Mouse (Mus musculus): ENCODE data around the gene Sec1. TPM values are rescaled to one million over a fixed set of nuclear protein-coding genes. Genes with fewer than 3 reads are reported as not detected.

Gene Sec1
- total RNA-seq, 2 experiments from 2014 or later, result 0.25 TPM; not detected in 1

- no peak for TF ChIP-seq CTCF (IDR thresholded peaks at IDR 0.05)
- Histone ChIP-seq H3K27ac (peak overlapping the region; percentile 93), H3K4me3 (peak overlapping the region; percentile 79)
- intact Hi-C loops (cut with DNase I), result no loop called here
- DNase-seq, result no peak
Observed at GRCm38 (mm10) chr7:45709036-45709435, 14.8 kb upstream of the Sec1 start.

GRCm38 (mm10) chr7:45708221-45708761, 14.1 kb upstream of the Sec1 start:
- TF ChIP-seq CTCF (IDR thresholded peaks at IDR 0.05), result no peak
- Histone ChIP-seq H3K27ac (peak overlapping the region; percentile 93), H3K4me3 (peak overlapping the region; percentile 79)
- peak; percentile 84 for DNase-seq
- intact Hi-C loops (cut with DNase I), result no loop called here

GRCm38 (mm10) chr7:45707375-45707967, 13.3 kb upstream of the Sec1 start:
- TF ChIP-seq CTCF (IDR thresholded peaks at IDR 0.05), result no peak
- intact Hi-C loops (cut with DNase I), result no loop called here
- H3K4me3 ChIP-seq, result peak overlapping the region; percentile 79
- peak; percentile 99 for DNase-seq
- H3K27ac ChIP-seq, result peak overlapping the region; percentile 93

- Histone ChIP-seq H3K27ac (peak overlapping the region; percentile 93), H3K4me3 (peak overlapping the region; percentile 79)
- intact Hi-C loops (cut with DNase I), result no loop called here
- peak; percentile 95 for DNase-seq
- no peak; the same call in 1 of the 2 replicates for TF ChIP-seq CTCF (IDR thresholded peaks at IDR 0.05)
Observed at GRCm38 (mm10) chr7:45706721-45707241, 12.6 kb upstream of the Sec1 start.

GRCm38 (mm10) chr7:45705873-45706281, 11.7 kb upstream of the Sec1 start:
- no peak for TF ChIP-seq CTCF (IDR thresholded peaks at IDR 0.05)
- DNase-seq, result peak; percentile 93
- intact Hi-C loops (cut with DNase I), result no loop called here
- peak overlapping the region; percentile 93 for H3K27ac ChIP-seq
- peak overlapping the region; percentile 79 for H3K4me3 ChIP-seq

- Histone ChIP-seq H3K27ac (peak overlapping the region; percentile 93), H3K4me3 (peak overlapping the region; percentile 79)
- intact Hi-C loops (cut with DNase I), result no loop called here
- peak; percentile 69 for DNase-seq
- no peak for TF ChIP-seq CTCF (IDR thresholded peaks at IDR 0.05)
Observed at GRCm38 (mm10) chr7:45705443-45705864, 11.3 kb upstream of the Sec1 start.

GRCm38 (mm10) chr7:45704730-45705442, 10.7 kb upstream of the Sec1 start, which contains the start of gene Dbp:
Gene Dbp (plus strand): TSS chr7:45705088.
- intact Hi-C loops (cut with DNase I), result loop anchor here (5.0 kb wide), 1 partner anchor 238 kb away; the partner anchor contains the start of gene Bax
- DNase-seq, result peak; percentile 99
- no peak for TF ChIP-seq CTCF (IDR thresholded peaks at IDR 0.05)
- H3K27ac ChIP-seq, result peak within 1 kb of the TSS; percentile 93
- H3K4me3 ChIP-seq, result peak within 1 kb of the TSS; percentile 79

GRCm38 (mm10) chr7:45704046-45704559, 9.9 kb upstream of the Sec1 start:
- peak overlapping the region; percentile 93 for H3K27ac ChIP-seq
- TF ChIP-seq CTCF (IDR thresholded peaks at IDR 0.05), result no peak
- peak; percentile 75 for DNase-seq
- intact Hi-C loops (cut with DNase I), result loop anchor here (5.0 kb wide), 1 partner anchor 237 kb away; the partner anchor contains the start of gene Bax
- peak overlapping the region; percentile 79 for H3K4me3 ChIP-seq

- intact Hi-C loops (cut with DNase I), result loop anchor here (5.0 kb wide), 1 partner anchor 236 kb away; the partner anchor contains the start of gene Bax
- no peak for TF ChIP-seq CTCF (IDR thresholded peaks at IDR 0.05)
- DNase-seq, result peak; percentile 47
- peak overlapping the region; percentile 93 for H3K27ac ChIP-seq
- peak overlapping the region; percentile 79 for H3K4me3 ChIP-seq
Observed at GRCm38 (mm10) chr7:45703521-45704033, 9.4 kb upstream of the Sec1 start.

GRCm38 (mm10) chr7:45702809-45703520, 8.8 kb upstream of the Sec1 start:
- Histone ChIP-seq H3K27ac (peak overlapping the region; percentile 93), H3K4me3 (no peak overlapping the region)
- no peak for TF ChIP-seq CTCF (IDR thresholded peaks at IDR 0.05)
- peak; percentile 30 for DNase-seq
- intact Hi-C loops (cut with DNase I), result loop anchor here (5.0 kb wide), 1 partner anchor 236 kb away; the partner anchor contains the start of gene Bax

- Histone ChIP-seq H3K27ac (no peak overlapping the region; the same call in 1 of the 2 replicates), H3K4me3 (no peak overlapping the region)
- no peak for TF ChIP-seq CTCF (IDR thresholded peaks at IDR 0.05)
- no peak for DNase-seq
- intact Hi-C loops (cut with DNase I), result loop anchor here (5.0 kb wide), 1 partner anchor 235 kb away; the partner anchor contains the start of gene Bax
Observed at GRCm38 (mm10) chr7:45702316-45702715, 8.1 kb upstream of the Sec1 start.

Measured in gastrocnemius, adult 2 months (tissue).